Mouse (Mus musculus) G1E-ER4 (cell line): Measurements from ENCODE around the gene Crlf1. TPM values are rescaled to one million over a fixed set of nuclear protein-coding genes. Genes with fewer than 3 reads are reported as not detected.

Experiments used
- GATA1 ChIP-seq: IDR thresholded peaks from one replicate; pipeline ENCODE4 v1.8.0; 2012; ENCODE audit warnings: low read length, inconsistent platforms
- polyA plus RNA-seq: library from polyadenylated mRNA; stranded (reverse); fragments of >175 nt; gene quantifications from 2 replicates; pipeline ENCODE4 v1.2.3, GENCODE M21; 2012

Crlf1 gene
- polyA plus RNA-seq, 1 experiment: not detected

GRCm38 (mm10) chr8:70540507-70541071 lies 47.6 kb downstream of the Crlf1 start:
- no peak for TF ChIP-seq GATA1

- TF ChIP-seq GATA1: no peak
These were observed 48.1 kb downstream of the Crlf1 start for GRCm38 (mm10) chr8:70541081-70541480.

- no peak for TF ChIP-seq GATA1
These were observed 51.3 kb downstream of the Crlf1 start for GRCm38 (mm10) chr8:70544200-70544687.

GRCm38 (mm10) chr8:70546412-70546811 lies 53.5 kb downstream of the Crlf1 start:
- TF ChIP-seq GATA1: no peak

- TF ChIP-seq GATA1: no peak
These were observed 54.8 kb downstream of the Crlf1 start for GRCm38 (mm10) chr8:70547762-70548161.

- TF ChIP-seq GATA1: no peak
These were observed 56.6 kb downstream of the Crlf1 start for GRCm38 (mm10) chr8:70549412-70550184.

- TF ChIP-seq GATA1: no peak
These were observed 58.7 kb downstream of the Crlf1 start for GRCm38 (mm10) chr8:70551558-70552161.

- no peak for TF ChIP-seq GATA1
These were observed 59.9 kb downstream of the Crlf1 start for GRCm38 (mm10) chr8:70552836-70553235.

Other genes starting within 250 kb of the Crlf1 start
- 34.3 and 37.1 TPM in 2 replicates for gene Homer3, start 210.3 kb upstream of the Crlf1 start, polyA plus RNA-seq
- 41.5 and 54.5 TPM in 2 replicates for gene Ddx49, start 190.7 kb upstream of the Crlf1 start, polyA plus RNA-seq
- gene Cope, start 190.6 kb upstream of the Crlf1 start, polyA plus RNA-seq: 311 and 375 TPM in 2 replicates
- not detected in 2 replicates for gene Cers1, start 177.4 kb upstream of the Crlf1 start, polyA plus RNA-seq
- gene Gdf1, start 163.3 kb upstream of the Crlf1 start, polyA plus RNA-seq: not detected in 2 replicates
- 126 and 139 TPM in 2 replicates for gene Upf1, start 139.9 kb upstream of the Crlf1 start, polyA plus RNA-seq
- 0.28 and 0.29 TPM in 2 replicates for gene Comp, start 119.6 kb upstream of the Crlf1 start, polyA plus RNA-seq
- 25.8 and 29.6 TPM in 2 replicates for gene Crtc1, start 53.6 kb upstream of the Crlf1 start, polyA plus RNA-seq
- gene Klhl26, start 16.2 kb upstream of the Crlf1 start, polyA plus RNA-seq: 10.0 and 10.8 TPM in 2 replicates
- gene Tmem59l, start 5.8 kb upstream of the Crlf1 start, polyA plus RNA-seq: not detected in 2 replicates
- 264 and 347 TPM in 2 replicates for gene Rex1bd, start 13.6 kb downstream of the Crlf1 start, polyA plus RNA-seq
- gene Uba52, start 17.6 kb downstream of the Crlf1 start, polyA plus RNA-seq: 421 and 1,202 TPM in 2 replicates
- gene Fkbp8, start 34.6 kb downstream of the Crlf1 start, polyA plus RNA-seq: 1,137 and 1,401 TPM in 2 replicates
- 41.4 and 54.9 TPM in 2 replicates for gene Kxd1, start 34.8 kb downstream of the Crlf1 start, polyA plus RNA-seq
- gene Ell, start 46.3 kb downstream of the Crlf1 start, polyA plus RNA-seq: 50.0 and 51.6 TPM in 2 replicates
- gene Isyna1, start 101.2 kb downstream of the Crlf1 start, polyA plus RNA-seq: 184 and 204 TPM in 2 replicates
- gene Ssbp4, start 115.7 kb downstream of the Crlf1 start, polyA plus RNA-seq: 968 and 1,213 TPM in 2 replicates
- 0.08 and 0.13 TPM in 2 replicates for gene Lrrc25, start 123.0 kb downstream of the Crlf1 start, polyA plus RNA-seq
- gene Gdf15, start 139.3 kb downstream of the Crlf1 start, polyA plus RNA-seq: 0.05 TPM in 1 of 2 replicates, not detected in the other
- 3.7 and 5.0 TPM in 2 replicates for gene Pgpep1, start 167.2 kb downstream of the Crlf1 start, polyA plus RNA-seq
- gene Lsm4, start 180.1 kb downstream of the Crlf1 start, polyA plus RNA-seq: 887 and 1,189 TPM in 2 replicates
- 173 and 232 TPM in 2 replicates for gene Jund, start 205.8 kb downstream of the Crlf1 start, polyA plus RNA-seq
- gene Iqcn, start 210.3 kb downstream of the Crlf1 start, polyA plus RNA-seq: not detected in 2 replicates
- gene Gm3336, start 225.4 kb downstream of the Crlf1 start, polyA plus RNA-seq: not detected in 2 replicates
- gene Pde4c, start 230.6 kb downstream of the Crlf1 start, polyA plus RNA-seq: 0.81 and 1.2 TPM in 2 replicates